11 mouse cellular contexts compared by ENCODE assay signal in the genomic region with DNA sequence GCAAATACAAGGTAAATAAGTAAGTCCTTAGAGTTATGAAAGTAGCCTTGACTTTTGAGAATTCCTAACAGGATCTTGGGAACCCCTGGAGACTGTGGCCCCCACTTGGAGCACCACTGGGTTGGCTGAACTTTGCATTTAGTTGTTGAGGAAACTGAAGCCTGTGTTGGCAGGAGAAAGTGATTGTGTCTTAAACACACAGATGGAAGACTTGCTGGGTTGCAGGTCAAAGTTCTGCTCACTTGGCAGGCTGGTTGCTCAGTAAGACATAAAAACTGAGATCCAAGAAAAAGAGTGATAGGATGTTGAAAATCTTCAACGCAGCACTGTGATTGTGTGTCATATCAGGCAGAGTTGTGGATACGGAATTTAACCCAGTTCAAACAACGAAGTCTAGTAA.
"Had no signal": no experiment of that assay in that cellular context is flagged by ENCODE, and none has a peak within 500 bp of the region (broad histone marks: within the 10 kb centered on the region; RNA-seq: fewer than 3 reads in every experiment).

No protein-coding gene starts in this region.

- H3K9me3 ChIP-seq: liver, embryonic 12.5 days; neural tube, embryonic 15.5 days had no signal

- H3K27ac ChIP-seq: layer of hippocampus, adult 2 months; liver, embryonic 12.5 days; neural tube, embryonic 15.5 days; stomach, postnatal 0 days had no signal

- H3K4me3 ChIP-seq: layer of hippocampus, adult 2 months; liver, embryonic 12.5 days; myocyte; neural tube, embryonic 15.5 days had no signal

- H3K4me1 ChIP-seq: neural tube, embryonic 15.5 days had no signal

- DNase-seq: kidney, postnatal 4 days; left cerebral cortex, postnatal 4 days; midbrain, embryonic 14.5 days; right cerebral cortex, adult 18-20 months; right cerebral cortex, postnatal 25 days; thymus, postnatal 4 days had no signal

- H3K27me3 ChIP-seq: liver, embryonic 12.5 days; neural tube, embryonic 15.5 days had no signal

- H3K36me3 ChIP-seq: liver, embryonic 12.5 days; neural tube, embryonic 15.5 days had no signal
